Mouse (Mus musculus) heart, postnatal 4 days (tissue): ENCODE data around the gene Jmjd1c. TPM values are rescaled to one million over a fixed set of nuclear protein-coding genes. Genes with fewer than 3 reads are reported as not detected.
A peak's percentile ranks its signal among the peaks of the same experiment; 100 is the strongest.

Source experiments
- DNase-seq: peaks from one replicate; pipeline ENCODE4 v3.0.0; 2021
- total RNA-seq, 2 experiments: library from RNA; stranded (reverse); gene quantifications; 2 replicates each; pipeline ENCODE4 v1.2.3; 2021

Gene Jmjd1c
- 10 to 100 TPM; 66.7 to 70.5 TPM for total RNA-seq

- peak; percentile 81 for DNase-seq
Observed at GRCm38 (mm10) chr10:67095798-67096620, at the start of gene Jmjd1c. Gene Jmjd1c (plus strand): TSS chr10:67096125.

- no peak for DNase-seq
Observed at GRCm38 (mm10) chr10:67047712-67048645, 47.9 kb upstream of the Jmjd1c start.

- no peak for DNase-seq
Observed at GRCm38 (mm10) chr10:67048871-67049615, 46.9 kb upstream of the Jmjd1c start.

GRCm38 (mm10) chr10:67049621-67050020, 46.3 kb upstream of the Jmjd1c start:
- DNase-seq = no peak

- DNase-seq = no peak
Observed at GRCm38 (mm10) chr10:67050766-67051165, 45.2 kb upstream of the Jmjd1c start.

GRCm38 (mm10) chr10:67051466-67051865, 44.5 kb upstream of the Jmjd1c start:
- DNase-seq = no peak

- DNase-seq = no peak
Observed at GRCm38 (mm10) chr10:67052429-67052828, 43.5 kb upstream of the Jmjd1c start.

GRCm38 (mm10) chr10:67053475-67053874, 42.5 kb upstream of the Jmjd1c start:
- DNase-seq = no peak

GRCm38 (mm10) chr10:67055867-67056856, 39.8 kb upstream of the Jmjd1c start:
- peak; percentile 35 for DNase-seq

- DNase-seq = no peak
Observed at GRCm38 (mm10) chr10:67057208-67057607, 38.7 kb upstream of the Jmjd1c start.

GRCm38 (mm10) chr10:67057696-67058095, 38.2 kb upstream of the Jmjd1c start:
- no peak for DNase-seq

GRCm38 (mm10) chr10:67058297-67058696, 37.6 kb upstream of the Jmjd1c start:
- peak; percentile 67 for DNase-seq

GRCm38 (mm10) chr10:67058702-67059101, 37.2 kb upstream of the Jmjd1c start:
- DNase-seq = no peak

GRCm38 (mm10) chr10:67061367-67061801, 34.5 kb upstream of the Jmjd1c start:
- peak; percentile 42 for DNase-seq

GRCm38 (mm10) chr10:67061823-67062222, 34.1 kb upstream of the Jmjd1c start:
- no peak for DNase-seq

- no peak for DNase-seq
Observed at GRCm38 (mm10) chr10:67065277-67065887, 30.5 kb upstream of the Jmjd1c start.

GRCm38 (mm10) chr10:67065927-67066326, 30.0 kb upstream of the Jmjd1c start:
- no peak for DNase-seq

GRCm38 (mm10) chr10:67066421-67066820, 29.5 kb upstream of the Jmjd1c start:
- no peak for DNase-seq

GRCm38 (mm10) chr10:67069013-67069412, 26.9 kb upstream of the Jmjd1c start:
- peak; percentile 25 for DNase-seq

- peak; percentile 16 for DNase-seq
Observed at GRCm38 (mm10) chr10:67071389-67071788, 24.5 kb upstream of the Jmjd1c start.

- no peak for DNase-seq
Observed at GRCm38 (mm10) chr10:67071884-67072283, 24.0 kb upstream of the Jmjd1c start.
